Mouse (Mus musculus): Measurements from ENCODE around the gene Ngp. TPM values are rescaled to one million over a fixed set of nuclear protein-coding genes. Genes with fewer than 3 reads are reported as not detected.
"Not testable (repeated sequence)": the region's sequence is repeated elsewhere in the genome, so short reads cannot be mapped to it uniquely, and the experiment has no call there.

Gene Ngp
- polyA plus RNA-seq, 1 experiment from 2014 or later, result 8.5 TPM

- Histone ChIP-seq H3K9ac (ENCODE audit: low read depth, low read length) (no peak overlapping the region), H3K36me3 (ENCODE audit: control insufficient read depth, insufficient read depth, low read length) (peaks cover 39% of the 10 kb centered on the region), H3K4me1 (ENCODE audit: control insufficient read depth, insufficient read depth, low read length) (no peaks in the 10 kb centered on the region), H3K27me3 (replicated peaks; ENCODE audit: control insufficient read depth, insufficient read depth, low read length) (no peaks in the 10 kb centered on the region), H3K9me3 (ENCODE audit: control insufficient read depth, low read length) (no peaks in the 10 kb centered on the region), H3K27ac (ENCODE audit: low read length) (no peak overlapping the region), H3K4me2 (ENCODE audit: low read depth, low read length) (no peak overlapping the region), H3K4me3 (ENCODE audit: low read length) (no peak overlapping the region)
- ATAC-seq, result no peak
- 91% methylated on average over 7 of the region's 7 CpGs for WGBS
Measured at GRCm38 (mm10) chr9:110388011-110388410, 31.5 kb upstream of the Ngp start.

- Histone ChIP-seq H3K36me3 (ENCODE audit: control insufficient read depth, insufficient read depth, low read length) (peaks cover 33% of the 10 kb centered on the region), H3K27ac (ENCODE audit: low read length) (no peak overlapping the region), H3K9me3 (ENCODE audit: control insufficient read depth, low read length) (no peaks in the 10 kb centered on the region), H3K4me3 (ENCODE audit: low read length) (no peak overlapping the region), H3K4me2 (ENCODE audit: low read depth, low read length) (no peak overlapping the region), H3K9ac (ENCODE audit: low read depth, low read length) (no peak overlapping the region), H3K27me3 (replicated peaks; ENCODE audit: control insufficient read depth, insufficient read depth, low read length) (no peaks in the 10 kb centered on the region), H3K4me1 (ENCODE audit: control insufficient read depth, insufficient read depth, low read length) (no peaks in the 10 kb centered on the region)
- WGBS, result 94% methylated on average over 3 of the region's 3 CpGs
- ATAC-seq, result no peak
Measured at GRCm38 (mm10) chr9:110390843-110391242, 28.7 kb upstream of the Ngp start.

GRCm38 (mm10) chr9:110393295-110393694, 26.3 kb upstream of the Ngp start:
- peaks cover 23% of the 10 kb centered on the region for H3K36me3 ChIP-seq (ENCODE audit: control insufficient read depth, insufficient read depth, low read length)
- no peak overlapping the region for H3K9ac ChIP-seq (ENCODE audit: low read depth, low read length)
- no peak overlapping the region for H3K4me2 ChIP-seq (ENCODE audit: low read depth, low read length)
- no peaks in the 10 kb centered on the region for H3K4me1 ChIP-seq (ENCODE audit: control insufficient read depth, insufficient read depth, low read length)
- ATAC-seq, result no peak
- WGBS, result 89% methylated on average over 4 of the region's 4 CpGs
- H3K9me3 ChIP-seq (ENCODE audit: control insufficient read depth, low read length), result no peaks in the 10 kb centered on the region
- H3K27ac ChIP-seq (ENCODE audit: low read length), result no peak overlapping the region
- no peak overlapping the region for H3K4me3 ChIP-seq (ENCODE audit: low read length)
- no peaks in the 10 kb centered on the region for H3K27me3 ChIP-seq (replicated peaks; ENCODE audit: control insufficient read depth, insufficient read depth, low read length)

- Histone ChIP-seq H3K4me2 (ENCODE audit: low read depth, low read length) (no peak overlapping the region), H3K9ac (ENCODE audit: low read depth, low read length) (no peak overlapping the region), H3K36me3 (ENCODE audit: control insufficient read depth, insufficient read depth, low read length) (no peaks in the 10 kb centered on the region), H3K9me3 (ENCODE audit: control insufficient read depth, low read length) (no peaks in the 10 kb centered on the region), H3K4me1 (ENCODE audit: control insufficient read depth, insufficient read depth, low read length) (no peaks in the 10 kb centered on the region), H3K27ac (ENCODE audit: low read length) (no peak overlapping the region), H3K27me3 (replicated peaks; ENCODE audit: control insufficient read depth, insufficient read depth, low read length) (no peaks in the 10 kb centered on the region), H3K4me3 (ENCODE audit: low read length) (no peak overlapping the region)
- ATAC-seq, result peak; percentile 75
- WGBS, result 65% methylated on average over 5 of the region's 5 CpGs
Measured at GRCm38 (mm10) chr9:110400650-110401049, 18.9 kb upstream of the Ngp start.

GRCm38 (mm10) chr9:110402731-110403130, 16.8 kb upstream of the Ngp start:
- Histone ChIP-seq H3K4me3 (ENCODE audit: low read length) (no peak overlapping the region), H3K4me2 (ENCODE audit: low read depth, low read length) (no peak overlapping the region), H3K4me1 (ENCODE audit: control insufficient read depth, insufficient read depth, low read length) (peaks cover 8% of the 10 kb centered on the region), H3K27ac (ENCODE audit: low read length) (no peak overlapping the region), H3K9me3 (ENCODE audit: control insufficient read depth, low read length) (no peaks in the 10 kb centered on the region), H3K36me3 (ENCODE audit: control insufficient read depth, insufficient read depth, low read length) (no peaks in the 10 kb centered on the region), H3K9ac (ENCODE audit: low read depth, low read length) (no peak overlapping the region), H3K27me3 (replicated peaks; ENCODE audit: control insufficient read depth, insufficient read depth, low read length) (no peaks in the 10 kb centered on the region)
- 95% methylated on average over 2 of the region's 2 CpGs for WGBS
- no peak for ATAC-seq

- not testable (repeated sequence) for H3K4me2 ChIP-seq (ENCODE audit: low read depth, low read length); ATAC-seq; H3K9me3 ChIP-seq (ENCODE audit: control insufficient read depth, low read length); H3K4me3 ChIP-seq (ENCODE audit: low read length); H3K9ac ChIP-seq (ENCODE audit: low read depth, low read length); H3K4me1 ChIP-seq (ENCODE audit: control insufficient read depth, insufficient read depth, low read length); H3K27ac ChIP-seq (ENCODE audit: low read length); H3K36me3 ChIP-seq (ENCODE audit: control insufficient read depth, insufficient read depth, low read length); H3K27me3 ChIP-seq (replicated peaks; ENCODE audit: control insufficient read depth, insufficient read depth, low read length)
- 75% methylated on average over 4 of the region's 4 CpGs for WGBS
Measured at GRCm38 (mm10) chr9:110403240-110403639, 16.3 kb upstream of the Ngp start.

- peak; percentile 70 for ATAC-seq
- no peaks in the 10 kb centered on the region for H3K9me3 ChIP-seq (ENCODE audit: control insufficient read depth, low read length)
- peak overlapping the region; percentile 90 for H3K4me2 ChIP-seq (ENCODE audit: low read depth, low read length)
- H3K27me3 ChIP-seq (replicated peaks; ENCODE audit: control insufficient read depth, insufficient read depth, low read length), result no peaks in the 10 kb centered on the region
- H3K9ac ChIP-seq (ENCODE audit: low read depth, low read length), result peak overlapping the region; percentile 78
- no peaks in the 10 kb centered on the region for H3K36me3 ChIP-seq (ENCODE audit: control insufficient read depth, insufficient read depth, low read length)
- H3K4me3 ChIP-seq (ENCODE audit: low read length), result peak overlapping the region; percentile 67
- 2% methylated on average over 41 of the region's 41 CpGs for WGBS
- peak overlapping the region; percentile 17 for H3K27ac ChIP-seq (ENCODE audit: low read length)
- peaks cover 10% of the 10 kb centered on the region for H3K4me1 ChIP-seq (ENCODE audit: control insufficient read depth, insufficient read depth, low read length)
Measured at GRCm38 (mm10) chr9:110407311-110408098, 12.0 kb upstream of the Ngp start.

GRCm38 (mm10) chr9:110408099-110408773, 11.3 kb upstream of the Ngp start, which contains the start of gene Ptpn23:
Ptpn23 (minus strand) TSS chr9:110408213.
- under 1% methylated on average over 38 of the region's 39 CpGs for WGBS
- H3K4me3 ChIP-seq (ENCODE audit: low read length), result peak within 1 kb of the TSS; percentile 67
- no peaks in the 10 kb centered on the region for H3K27me3 ChIP-seq (replicated peaks; ENCODE audit: control insufficient read depth, insufficient read depth, low read length)
- peak within 1 kb of the TSS; percentile 90 for H3K4me2 ChIP-seq (ENCODE audit: low read depth, low read length)
- peak; percentile 96 for ATAC-seq
- H3K36me3 ChIP-seq (ENCODE audit: control insufficient read depth, insufficient read depth, low read length), result no peaks in the 10 kb centered on the region
- peak within 1 kb of the TSS; percentile 78 for H3K9ac ChIP-seq (ENCODE audit: low read depth, low read length)
- peak within 1 kb of the TSS; percentile 72 for H3K27ac ChIP-seq (ENCODE audit: low read length)
- peaks cover 10% of the 10 kb centered on the region for H3K4me1 ChIP-seq (ENCODE audit: control insufficient read depth, insufficient read depth, low read length)
- H3K9me3 ChIP-seq (ENCODE audit: control insufficient read depth, low read length), result no peaks in the 10 kb centered on the region

GRCm38 (mm10) chr9:110410908-110411887, 8.3 kb upstream of the Ngp start:
- Histone ChIP-seq H3K36me3 (ENCODE audit: control insufficient read depth, insufficient read depth, low read length) (no peaks in the 10 kb centered on the region), H3K4me1 (ENCODE audit: control insufficient read depth, insufficient read depth, low read length) (peaks cover 10% of the 10 kb centered on the region), H3K27me3 (replicated peaks; ENCODE audit: control insufficient read depth, insufficient read depth, low read length) (no peaks in the 10 kb centered on the region), H3K9me3 (ENCODE audit: control insufficient read depth, low read length) (no peaks in the 10 kb centered on the region), H3K4me2 (ENCODE audit: low read depth, low read length) (no peak overlapping the region), H3K4me3 (ENCODE audit: low read length) (no peak overlapping the region), H3K9ac (ENCODE audit: low read depth, low read length) (no peak overlapping the region), H3K27ac (ENCODE audit: low read length) (no peak overlapping the region)
- no peak for ATAC-seq
- 33% methylated on average over 6 of the region's 6 CpGs for WGBS

All from intestine, embryonic 16.5 days (tissue).